Mouse (Mus musculus): ENCODE measurements at regions not wholly inside any gene's neighbourhood (a gene's known extent, or its start where the extent isn't known, plus 50 kb on each side); places are given as distances from the start of the nearest gene placed in this dataset.

DNA sequence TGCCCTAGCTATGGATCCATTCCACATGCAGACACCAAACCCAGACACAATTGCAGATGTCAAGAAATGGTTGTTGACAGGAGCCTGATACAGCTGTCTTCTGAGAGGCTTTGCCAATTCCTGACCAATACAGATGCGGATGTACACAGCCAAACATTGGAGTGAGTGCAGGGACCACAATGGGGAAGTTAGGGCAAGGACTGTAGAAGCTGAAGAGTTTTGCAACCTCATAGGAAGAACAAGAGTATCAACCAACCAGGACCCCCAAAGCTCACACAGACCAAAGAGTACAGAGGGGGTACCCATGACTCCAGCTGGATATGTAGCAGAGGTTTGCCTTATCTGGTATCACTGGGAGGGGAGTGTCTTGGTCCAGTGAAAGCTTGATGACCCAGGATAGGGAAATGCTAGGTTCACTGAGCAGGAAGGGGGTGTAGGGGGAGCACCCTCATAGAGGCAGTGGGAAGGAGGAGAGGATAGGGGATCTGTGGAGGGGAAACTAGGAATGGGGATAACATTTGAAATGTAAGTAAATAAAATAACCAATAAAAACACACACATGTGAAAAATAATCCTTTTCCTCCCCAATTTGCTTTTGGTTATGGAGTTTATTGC lies 86.6 kb upstream of the Nxt1 start:
- WGBS: 85% methylated on average over 1 of the region's 1 CpGs
- Histone ChIP-seq H3K27me3 (ENCODE audit: insufficient read depth, low read length) (no peaks in the 10 kb centered on the region), H3K9ac (replicated peaks; ENCODE audit: low read length) (no peak overlapping the region), H3K9me3 (ENCODE audit: low read length) (no peaks in the 10 kb centered on the region), H3K36me3 (ENCODE audit: insufficient read depth, low read length) (no peaks in the 10 kb centered on the region), H3K4me2 (ENCODE audit: low read depth, low read length) (no peak overlapping the region), H3K4me3 (ENCODE audit: low read length) (no peak overlapping the region), H3K4me1 (ENCODE audit: insufficient read depth, low read length) (no peaks in the 10 kb centered on the region), H3K27ac (no peak overlapping the region)
- no peak for TF ChIP-seq CTCF (IDR thresholded peaks at IDR 0.05; ENCODE audit: low read depth)
- no peak for DNase-seq (ENCODE audit: low spot score)
- ATAC-seq: no peak

DNA sequence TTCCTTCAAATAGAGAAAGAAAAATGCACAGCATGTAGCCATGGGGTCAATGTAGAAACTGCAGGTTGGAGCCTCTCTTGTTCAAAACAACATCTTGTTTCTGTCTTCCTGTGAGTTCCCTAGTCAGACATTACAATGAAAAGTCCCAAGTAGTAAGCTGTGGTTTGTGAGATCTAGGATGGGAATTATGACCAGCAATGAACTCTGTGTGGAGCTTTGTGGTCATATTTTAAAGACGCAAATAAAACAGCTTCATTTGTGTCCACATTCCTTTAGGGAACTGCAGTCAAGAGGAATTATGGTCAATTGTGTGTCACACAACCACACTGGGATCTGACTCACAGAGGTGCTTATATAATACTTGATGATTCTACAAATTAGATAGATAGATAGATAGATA lies 90.2 kb upstream of the Nxt1 start:
- no peak for DNase-seq (ENCODE audit: low spot score)
- no peak for ATAC-seq
- TF ChIP-seq CTCF (IDR thresholded peaks at IDR 0.05; ENCODE audit: low read depth): no peak
- Histone ChIP-seq H3K9me3 (ENCODE audit: low read length) (no peaks in the 10 kb centered on the region), H3K4me1 (ENCODE audit: insufficient read depth, low read length) (no peaks in the 10 kb centered on the region), H3K4me2 (ENCODE audit: low read depth, low read length) (no peak overlapping the region), H3K27ac (no peak overlapping the region), H3K9ac (replicated peaks; ENCODE audit: low read length) (no peak overlapping the region), H3K4me3 (ENCODE audit: low read length) (no peak overlapping the region), H3K27me3 (ENCODE audit: insufficient read depth, low read length) (no peaks in the 10 kb centered on the region), H3K36me3 (ENCODE audit: insufficient read depth, low read length) (no peaks in the 10 kb centered on the region)
- WGBS: 93% methylated on average over 1 of the region's 1 CpGs

GRCm38 (mm10) chr2:148581666-148582065 lies 90.7 kb upstream of the Nxt1 start:
- no peaks in the 10 kb centered on the region for H3K36me3 ChIP-seq (ENCODE audit: insufficient read depth, low read length)

GRCm38 (mm10) chr2:148580286-148580966 lies 92.0 kb upstream of the Nxt1 start:
- Histone ChIP-seq H3K9ac (replicated peaks; ENCODE audit: low read length) (no peak overlapping the region), H3K36me3 (ENCODE audit: insufficient read depth, low read length) (no peaks in the 10 kb centered on the region), H3K4me2 (ENCODE audit: low read depth, low read length) (no peak overlapping the region), H3K27ac (no peak overlapping the region), H3K9me3 (ENCODE audit: low read length) (no peaks in the 10 kb centered on the region), H3K4me3 (ENCODE audit: low read length) (no peak overlapping the region), H3K27me3 (ENCODE audit: insufficient read depth, low read length) (no peaks in the 10 kb centered on the region), H3K4me1 (ENCODE audit: insufficient read depth, low read length) (no peaks in the 10 kb centered on the region)
- peak; percentile 83 for TF ChIP-seq CTCF (IDR thresholded peaks at IDR 0.05; ENCODE audit: low read depth)
- peak; percentile 86 for ATAC-seq
- DNase-seq (ENCODE audit: low spot score): peak; percentile 81
- 33% methylated on average over 7 of the region's 7 CpGs for WGBS

More at GRCm38 (mm10) chr2:148581666-148582065, 90.7 kb upstream of the Nxt1 start:
- DNase-seq (ENCODE audit: low spot score) (no peak), ATAC-seq (no peak)
- Histone ChIP-seq H3K27ac (no peak overlapping the region), H3K9me3 (ENCODE audit: low read length) (no peaks in the 10 kb centered on the region), H3K4me2 (ENCODE audit: low read depth, low read length) (no peak overlapping the region), H3K27me3 (ENCODE audit: insufficient read depth, low read length) (no peaks in the 10 kb centered on the region), H3K9ac (replicated peaks; ENCODE audit: low read length) (no peak overlapping the region), H3K4me3 (ENCODE audit: low read length) (no peak overlapping the region), H3K4me1 (ENCODE audit: insufficient read depth, low read length) (no peaks in the 10 kb centered on the region)
- no peak for TF ChIP-seq CTCF (IDR thresholded peaks at IDR 0.05; ENCODE audit: low read depth)
- 81% methylated on average over 4 of the region's 4 CpGs for WGBS

DNA sequence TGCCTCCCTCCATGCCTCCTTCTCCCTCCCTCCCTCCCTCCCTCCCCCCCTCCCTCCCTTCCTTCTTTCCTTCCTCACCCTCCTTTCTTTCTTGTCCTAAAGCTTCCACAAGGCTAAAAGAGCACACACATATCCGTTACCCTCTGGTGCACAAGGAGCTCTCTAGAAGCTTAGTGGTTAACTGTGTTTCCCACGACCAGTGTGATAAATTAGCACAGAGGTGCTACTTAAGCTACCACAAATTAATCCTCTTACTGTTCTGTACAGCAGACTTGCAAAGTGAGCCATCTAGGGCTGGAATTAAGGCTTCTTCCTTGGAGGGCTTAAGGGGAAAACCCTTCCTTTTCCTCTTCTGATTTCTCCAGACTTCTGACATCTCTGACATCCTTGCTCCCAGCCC lies 92.8 kb upstream of the Nxt1 start:
- DNase-seq (ENCODE audit: low spot score) (no peak), ATAC-seq (no peak)
- no peaks in the 10 kb centered on the region for H3K9me3 ChIP-seq (ENCODE audit: low read length)
- no peak overlapping the region for H3K27ac ChIP-seq
- H3K36me3 ChIP-seq (ENCODE audit: insufficient read depth, low read length): no peaks in the 10 kb centered on the region
- H3K4me2 ChIP-seq (ENCODE audit: low read depth, low read length): no peak overlapping the region
- no peak for TF ChIP-seq CTCF (IDR thresholded peaks at IDR 0.05; ENCODE audit: low read depth)
- no peak overlapping the region for H3K9ac ChIP-seq (replicated peaks; ENCODE audit: low read length)
- H3K4me3 ChIP-seq (ENCODE audit: low read length): no peak overlapping the region
- H3K27me3 ChIP-seq (ENCODE audit: insufficient read depth, low read length): no peaks in the 10 kb centered on the region
- no peaks in the 10 kb centered on the region for H3K4me1 ChIP-seq (ENCODE audit: insufficient read depth, low read length)
- 50% methylated on average over 2 of the region's 2 CpGs for WGBS

GRCm38 (mm10) chr2:148579027-148579426 lies 93.4 kb upstream of the Nxt1 start:
- Histone ChIP-seq H3K36me3 (ENCODE audit: insufficient read depth, low read length) (no peaks in the 10 kb centered on the region), H3K27me3 (ENCODE audit: insufficient read depth, low read length) (no peaks in the 10 kb centered on the region), H3K9me3 (ENCODE audit: low read length) (no peaks in the 10 kb centered on the region), H3K4me1 (ENCODE audit: insufficient read depth, low read length) (no peaks in the 10 kb centered on the region), H3K9ac (replicated peaks; ENCODE audit: low read length) (no peak overlapping the region), H3K4me3 (ENCODE audit: low read length) (no peak overlapping the region), H3K4me2 (ENCODE audit: low read depth, low read length) (no peak overlapping the region), H3K27ac (no peak overlapping the region)
- TF ChIP-seq CTCF (IDR thresholded peaks at IDR 0.05; ENCODE audit: low read depth): no peak
- ATAC-seq (no peak), DNase-seq (ENCODE audit: low spot score) (no peak)
- WGBS: 86% methylated on average over 5 of the region's 5 CpGs

DNA sequence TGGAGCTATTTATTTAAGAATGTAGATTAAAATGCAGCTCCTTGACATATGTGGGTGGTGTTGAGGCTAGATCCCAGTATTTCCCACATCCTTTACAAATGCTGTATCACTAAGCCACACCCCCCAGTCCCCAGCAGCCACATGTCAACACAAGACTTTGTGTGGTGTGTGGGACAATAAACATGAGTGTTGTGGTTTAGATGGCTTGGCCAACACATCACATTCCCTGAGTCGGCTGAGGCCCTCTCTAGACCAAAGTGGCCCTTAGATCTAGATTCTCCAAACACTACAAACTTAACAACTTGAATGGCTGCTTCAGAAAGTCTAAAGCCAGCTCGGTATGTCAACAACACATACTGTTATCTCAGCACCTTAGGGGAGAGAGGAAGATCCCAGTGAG lies 94.2 kb upstream of the Nxt1 start:
- Histone ChIP-seq H3K4me1 (ENCODE audit: insufficient read depth, low read length) (no peaks in the 10 kb centered on the region), H3K27me3 (ENCODE audit: insufficient read depth, low read length) (no peaks in the 10 kb centered on the region), H3K9ac (replicated peaks; ENCODE audit: low read length) (no peak overlapping the region), H3K27ac (no peak overlapping the region), H3K4me3 (ENCODE audit: low read length) (no peak overlapping the region), H3K9me3 (ENCODE audit: low read length) (no peaks in the 10 kb centered on the region), H3K4me2 (ENCODE audit: low read depth, low read length) (no peak overlapping the region), H3K36me3 (ENCODE audit: insufficient read depth, low read length) (no peaks in the 10 kb centered on the region)
- no peak for TF ChIP-seq CTCF (IDR thresholded peaks at IDR 0.05; ENCODE audit: low read depth)
- 91% methylated on average over 2 of the region's 2 CpGs for WGBS
- no peak for ATAC-seq
- DNase-seq (ENCODE audit: low spot score): no peak
